ENCODE assay signal across 30 mouse cellular contexts in the genomic region with DNA sequence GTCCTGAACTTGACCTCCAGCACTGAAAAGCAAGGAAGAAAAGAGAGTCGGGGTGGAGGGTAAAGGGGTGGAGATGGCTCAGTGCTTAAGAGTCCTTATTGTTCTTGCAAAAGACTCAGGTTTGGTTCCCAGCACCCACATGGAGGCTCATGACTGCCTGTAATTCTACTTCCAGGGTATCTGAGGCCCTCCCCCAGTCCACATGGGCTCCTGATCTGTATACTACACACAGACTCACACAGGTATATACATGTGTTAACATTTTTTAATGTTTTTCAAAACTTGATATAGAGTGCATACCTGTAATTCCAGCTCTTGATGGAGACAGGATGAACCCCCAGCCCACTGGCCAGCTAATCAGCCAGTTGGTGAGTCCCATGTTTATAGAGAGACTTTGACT.
"Had no signal": no experiment of that assay in that cellular context is flagged by ENCODE, and none has a peak within 500 bp of the region (broad histone marks: within the 10 kb centered on the region; RNA-seq: fewer than 3 reads in every experiment).

No protein-coding gene starts in this region.

- H3K4me1 ChIP-seq: limb, embryonic 10.5 days; limb, embryonic 12.5 days; limb, embryonic 13.5 days; limb, embryonic 15.5 days; liver, embryonic 12.5 days; liver, embryonic 13.5 days; liver, embryonic 15.5 days; lung, embryonic 15.5 days; megakaryocyte, embryonic 14.5 days; midbrain, embryonic 10.5 days; midbrain, embryonic 12.5 days; midbrain, embryonic 13.5 days; midbrain, embryonic 15.5 days; neural tube, embryonic 12.5 days had no signal

- DNase-seq: left cerebral cortex, postnatal 4 days; liver; liver, embryonic 13.5 days; liver, postnatal 0 days; lung, adult 18-20 months; lung, adult 2 months; lung, embryonic 14.5 days; lung, postnatal 10 days; lung, postnatal 14 days; lung, postnatal 36 days; lung, postnatal 4 days had no signal

- H3K4me3 ChIP-seq: limb, embryonic 10.5 days; limb, embryonic 12.5 days; limb, embryonic 13.5 days; limb, embryonic 15.5 days; liver, embryonic 12.5 days; liver, embryonic 13.5 days; liver, embryonic 15.5 days; lung, embryonic 15.5 days; megakaryocyte, embryonic 14.5 days; midbrain, embryonic 10.5 days; midbrain, embryonic 12.5 days; midbrain, embryonic 13.5 days; midbrain, embryonic 15.5 days; myocyte; neural tube, embryonic 12.5 days had no signal

- H3K9ac ChIP-seq: limb, embryonic 12.5 days; limb, embryonic 13.5 days; limb, embryonic 15.5 days; liver, embryonic 12.5 days; liver, embryonic 13.5 days; liver, embryonic 14.5 days; liver, embryonic 15.5 days; liver, postnatal 0 days; lung, embryonic 14.5 days; lung, embryonic 15.5 days; midbrain, embryonic 12.5 days; midbrain, embryonic 13.5 days; midbrain, embryonic 15.5 days; neural tube, embryonic 12.5 days had no signal

- ATAC-seq: liver, embryonic 12.5 days; liver, postnatal 0 days; lung, postnatal 0 days; midbrain, embryonic 13.5 days; midbrain, embryonic 15.5 days; midbrain, embryonic 16.5 days had no signal

- H3K27ac ChIP-seq: limb, embryonic 10.5 days; limb, embryonic 12.5 days; limb, embryonic 13.5 days; limb, embryonic 15.5 days; liver, embryonic 12.5 days; liver, embryonic 13.5 days; liver, embryonic 14.5 days; liver, embryonic 15.5 days; lung, embryonic 15.5 days; macrophage; midbrain, embryonic 10.5 days; midbrain, embryonic 12.5 days; midbrain, embryonic 13.5 days; midbrain, embryonic 15.5 days; neural tube, embryonic 12.5 days had no signal

- H3K9me3 ChIP-seq: limb, embryonic 12.5 days; limb, embryonic 13.5 days; limb, embryonic 15.5 days; liver, embryonic 12.5 days; liver, embryonic 13.5 days; liver, embryonic 15.5 days; lung, embryonic 15.5 days; megakaryocyte, embryonic 14.5 days; midbrain, embryonic 10.5 days; midbrain, embryonic 12.5 days; midbrain, embryonic 13.5 days; midbrain, embryonic 15.5 days; neural tube, embryonic 12.5 days had no signal

- H3K27me3 ChIP-seq: limb, embryonic 12.5 days; limb, embryonic 13.5 days; limb, embryonic 15.5 days; liver, embryonic 12.5 days; liver, embryonic 13.5 days; liver, embryonic 15.5 days; lung, embryonic 15.5 days; megakaryocyte, embryonic 14.5 days; midbrain, embryonic 12.5 days; midbrain, embryonic 13.5 days; midbrain, embryonic 15.5 days; neural tube, embryonic 12.5 days had no signal

- H3K4me2 ChIP-seq: limb, embryonic 12.5 days; limb, embryonic 13.5 days; limb, embryonic 15.5 days; liver, embryonic 11.5 days; liver, embryonic 12.5 days; liver, embryonic 13.5 days; liver, embryonic 15.5 days; lung, embryonic 14.5 days; lung, embryonic 15.5 days; midbrain, embryonic 12.5 days; midbrain, embryonic 13.5 days; midbrain, embryonic 15.5 days; neural tube, embryonic 12.5 days had no signal

- H3K36me3 ChIP-seq: liver, embryonic 13.5 days; liver, embryonic 15.5 days had no signal
